Mouse (Mus musculus) left cerebral cortex, postnatal 10 days (tissue): ENCODE measurements around the gene Mta3. TPM values are rescaled to one million over a fixed set of nuclear protein-coding genes. Genes with fewer than 3 reads are reported as not detected.
"Not testable (repeated sequence)": the region's sequence is repeated elsewhere in the genome, so short reads cannot be mapped to it uniquely, and the experiment has no call there.

ENCODE experiments used
- DNase-seq, 2 experiments: peaks; one replicate each; pipeline ENCODE4 v3.0.0; 2021 to 2022; ENCODE audit warnings: low spot score in 2 of 2, mixed read lengths in 1 of 2; ENCODE audit errors: extremely low spot score in 1 of 2
- intact Hi-C: fragments of 180-260 bp; cut with DNase I; formaldehyde crosslinking; loops from one replicate; pipeline ENCODE4 v1.15.1; 2025
- total RNA-seq, 2 experiments: library from RNA; stranded (reverse); gene quantifications; 2 replicates each; pipeline ENCODE4 v1.2.3; 2021

Mta3 gene
- total RNA-seq, 2 experiments from 2014 or later: 57.6 to 65.6 TPM

- DNase-seq: no peak
- intact Hi-C loops: no loop called here
Measured at GRCm38 (mm10) chr17:83707372-83707771, 1.4 kb downstream of the Mta3 start.

DNA sequence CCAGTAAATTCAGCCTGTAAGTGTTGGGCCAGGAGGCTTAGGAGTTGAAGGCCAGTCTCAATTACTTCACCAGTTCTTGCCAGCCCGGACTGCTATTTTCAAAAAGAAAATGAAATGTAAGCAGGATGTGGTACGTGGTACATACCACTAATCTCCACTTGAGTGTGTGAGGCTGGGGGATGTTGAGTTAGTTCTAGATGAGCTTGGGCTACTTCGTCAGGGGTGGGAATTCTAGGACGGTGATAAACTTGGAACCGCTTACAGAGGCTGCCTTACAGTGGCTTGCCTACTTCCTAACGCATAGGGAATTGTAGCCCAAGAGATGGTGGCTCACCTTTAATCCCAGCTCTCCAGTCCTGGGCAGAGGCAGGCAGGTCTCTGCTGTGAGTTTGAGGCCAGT is 1.9 kb downstream of the Mta3 start:
- DNase-seq: no peak
- intact Hi-C loops: no loop called here

- DNase-seq: no peak
- intact Hi-C loops: no loop called here
Measured at GRCm38 (mm10) chr17:83708256-83708655, 2.3 kb downstream of the Mta3 start.

- intact Hi-C loops: no loop called here
- DNase-seq: no peak
Measured at GRCm38 (mm10) chr17:83708891-83709290, 2.9 kb downstream of the Mta3 start.

DNA sequence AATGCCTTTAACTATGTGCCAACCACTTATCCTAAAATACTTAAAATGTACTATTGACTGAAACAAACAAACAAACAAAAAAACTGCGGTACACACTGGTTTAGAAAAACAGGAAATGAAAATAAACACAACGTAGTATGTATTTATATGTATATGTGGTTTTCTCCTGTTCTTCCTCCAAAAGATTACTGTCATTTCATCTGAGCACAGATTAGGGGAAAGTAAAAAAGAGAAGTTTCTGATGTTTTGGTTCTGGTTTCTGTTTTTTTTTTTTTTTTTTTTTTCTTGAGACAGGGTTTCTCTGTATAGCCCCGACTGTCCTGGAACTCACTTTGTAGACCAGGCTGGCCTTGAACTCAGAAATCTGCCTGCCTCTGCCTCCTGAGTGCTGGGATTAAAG is 3.6 kb downstream of the Mta3 start:
- DNase-seq, intact Hi-C loops: not testable (repeated sequence)

DNA sequence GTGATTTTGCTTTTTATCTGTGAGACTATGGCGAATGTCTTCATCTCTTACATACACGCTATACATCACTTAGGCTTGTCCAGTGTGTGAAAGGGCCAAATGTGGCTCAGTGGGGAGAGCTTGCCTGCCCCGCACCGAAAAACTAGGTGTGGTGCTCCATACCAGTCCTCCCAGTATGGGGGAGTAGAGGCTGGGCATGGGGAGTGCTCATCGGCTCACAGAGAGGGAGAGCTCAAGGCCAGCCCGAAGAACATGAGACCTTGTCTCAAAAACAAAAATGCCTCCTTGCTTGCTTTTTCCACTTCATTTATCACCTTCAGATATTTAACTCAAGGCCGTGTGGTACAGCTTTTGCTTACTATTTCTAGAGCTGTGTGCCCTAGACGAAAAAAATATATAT is 4.7 kb downstream of the Mta3 start:
- intact Hi-C loops: no loop called here
- no peak for DNase-seq

- no peak for DNase-seq
- intact Hi-C loops: no loop called here
Measured at GRCm38 (mm10) chr17:83712341-83712740, 6.4 kb downstream of the Mta3 start.

GRCm38 (mm10) chr17:83720449-83720848 is 14.5 kb downstream of the Mta3 start:
- intact Hi-C loops: no loop called here

DNA sequence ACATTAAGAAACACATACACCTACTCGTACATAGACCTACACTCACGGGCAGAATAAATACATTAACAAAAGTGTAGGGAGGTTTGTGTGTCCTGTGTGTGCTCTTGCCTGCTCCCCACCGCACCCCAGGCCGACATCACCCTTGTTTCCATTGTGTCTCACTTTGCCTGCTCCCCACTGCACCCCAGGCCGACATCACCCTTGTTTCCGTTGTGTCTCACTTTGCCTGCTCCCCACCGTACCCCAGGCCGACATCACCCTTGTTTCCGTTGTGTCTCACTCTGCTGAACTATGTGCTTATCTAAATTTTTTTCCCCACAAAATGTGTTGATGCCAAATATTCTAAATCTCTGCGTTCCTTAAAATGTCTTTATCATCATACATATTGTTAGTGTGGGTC is 15.2 kb downstream of the Mta3 start:
- intact Hi-C loops: no loop called here
- no peak for DNase-seq

More at GRCm38 (mm10) chr17:83720449-83720848, 14.5 kb downstream of the Mta3 start:
- DNase-seq: no peak

- intact Hi-C loops: no loop called here
- no peak for DNase-seq
Measured at GRCm38 (mm10) chr17:83723064-83723463, 17.1 kb downstream of the Mta3 start.

GRCm38 (mm10) chr17:83726496-83726895 is 20.5 kb downstream of the Mta3 start:
- intact Hi-C loops: no loop called here
- DNase-seq: no peak

- DNase-seq: no peak
- intact Hi-C loops: no loop called here
Measured at GRCm38 (mm10) chr17:83727707-83728106, 21.7 kb downstream of the Mta3 start.

- intact Hi-C loops: no loop called here
- DNase-seq: no peak
Measured at GRCm38 (mm10) chr17:83729029-83729428, 23.1 kb downstream of the Mta3 start.

- DNase-seq: no peak
- intact Hi-C loops: no loop called here
Measured at GRCm38 (mm10) chr17:83730123-83730522, 24.2 kb downstream of the Mta3 start.

- intact Hi-C loops: no loop called here
- DNase-seq: peak in 1 of 2 experiments; percentile 55
Measured at GRCm38 (mm10) chr17:83732166-83732629, 26.2 kb downstream of the Mta3 start.

GRCm38 (mm10) chr17:83732801-83733200 is 26.8 kb downstream of the Mta3 start:
- intact Hi-C loops: no loop called here
- peak in 1 of 2 experiments; percentile 39 for DNase-seq

DNA sequence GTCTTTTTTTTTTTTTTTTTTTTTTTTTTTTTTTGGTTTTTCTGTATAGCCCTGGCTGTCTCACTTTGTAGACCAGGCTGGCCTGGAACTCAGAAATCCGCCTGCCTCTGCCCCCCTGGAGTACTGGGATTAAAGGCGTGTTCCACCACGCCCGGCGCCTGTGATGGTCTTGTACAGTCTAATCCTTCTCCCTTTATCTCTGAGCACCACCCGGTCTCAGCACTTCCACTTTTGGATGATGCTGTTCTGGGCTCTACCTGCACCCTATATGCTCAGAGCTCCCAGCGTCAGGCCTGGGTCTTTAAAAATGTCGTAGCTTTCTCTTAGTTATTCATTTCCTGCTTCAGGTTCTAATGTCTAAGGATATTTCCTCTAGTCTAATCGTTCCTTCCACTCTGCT is 30.7 kb downstream of the Mta3 start:
- intact Hi-C loops: no loop called here
- DNase-seq: no peak

DNA sequence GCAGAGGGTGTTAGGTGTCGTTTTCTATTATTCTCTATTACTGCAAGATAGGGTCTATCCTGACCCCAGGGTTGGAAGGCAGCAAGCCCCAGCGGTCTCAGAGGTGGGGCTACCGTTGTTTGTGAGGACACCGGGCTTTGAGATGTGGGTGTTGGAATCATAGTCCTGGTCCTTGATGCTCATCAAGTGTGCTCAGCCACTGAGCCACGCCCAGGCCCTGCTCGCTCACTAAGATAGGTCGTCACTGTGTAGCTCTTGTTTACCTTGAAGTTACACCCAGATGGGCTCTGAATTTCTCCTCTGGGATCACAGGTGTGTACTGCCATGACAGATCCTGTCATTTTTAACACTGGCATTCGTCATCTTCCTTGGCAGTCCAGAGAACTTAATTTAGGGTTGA is 31.8 kb downstream of the Mta3 start:
- DNase-seq: no peak
- intact Hi-C loops: no loop called here

- no peak for DNase-seq
- intact Hi-C loops: no loop called here
Measured at GRCm38 (mm10) chr17:83740135-83740676, 34.2 kb downstream of the Mta3 start.

- no peak for DNase-seq
- intact Hi-C loops: no loop called here
Measured at GRCm38 (mm10) chr17:83741243-83741642, 35.3 kb downstream of the Mta3 start.

- intact Hi-C loops: no loop called here
- no peak for DNase-seq
Measured at GRCm38 (mm10) chr17:83744231-83744824, 38.4 kb downstream of the Mta3 start.
